Mouse (Mus musculus): Measurements from ENCODE around the gene March4.

DNA sequence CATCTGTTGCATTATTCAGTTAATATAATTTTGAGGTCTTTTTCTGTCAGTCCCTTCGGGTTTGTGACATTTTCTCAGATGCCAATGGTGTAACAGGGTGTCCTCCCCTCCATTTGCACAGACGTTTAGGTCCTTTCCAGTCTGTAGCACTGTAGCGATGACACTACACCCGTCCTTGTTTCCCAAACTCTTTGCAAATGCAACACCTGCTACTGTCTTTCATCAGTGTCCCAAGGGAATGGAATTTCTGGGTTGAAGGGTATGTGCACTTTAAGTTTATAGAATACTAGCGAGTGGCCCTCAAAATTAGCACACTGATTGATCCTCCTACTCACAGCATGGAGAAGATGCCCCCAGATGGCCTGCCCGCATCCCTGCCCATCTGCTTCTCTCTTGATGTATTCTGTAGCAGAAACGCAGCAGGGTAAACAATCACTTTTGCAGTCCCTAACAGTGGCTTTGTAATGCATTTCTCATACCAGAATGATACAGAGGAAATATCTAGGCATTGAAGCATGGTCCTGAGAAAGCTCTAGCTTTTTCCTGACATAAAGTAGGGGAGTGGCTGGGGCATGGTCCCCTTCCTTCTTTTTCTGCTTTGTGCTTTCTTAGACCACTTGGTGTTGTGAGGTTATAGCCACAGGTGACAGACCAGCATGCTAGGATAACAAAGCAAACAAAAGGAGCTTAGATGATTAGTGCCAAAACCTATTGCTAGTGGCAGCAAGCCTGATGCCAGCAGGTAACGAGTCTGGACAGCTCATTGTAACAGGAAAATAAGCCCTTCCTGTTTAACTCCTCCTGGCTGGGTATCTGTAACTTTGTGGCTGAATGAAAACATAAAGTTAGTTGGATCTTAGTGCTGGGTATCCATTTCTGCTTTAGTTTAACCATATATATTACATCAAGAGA is 117.7 kb downstream of the March4 start:
- TF ChIP-seq MAFK (IDR thresholded peaks at IDR 0.05; ENCODE audit: insufficient read depth, low read depth, low read length), result no peak
- TF ChIP-seq ZC3H11A (IDR thresholded peaks at IDR 0.05; ENCODE audit: borderline replicate concordance, low read depth, low read length), result no peak
- no peak for TF ChIP-seq HCFC1 (IDR thresholded peaks at IDR 0.05; ENCODE audit: borderline replicate concordance, insufficient read depth, low read length)
- TF ChIP-seq CHD2 (IDR thresholded peaks at IDR 0.05; ENCODE audit: low read depth, low read length), result no peak
